Mouse (Mus musculus) cerebellum, adult 2 months (tissue): Measurements from ENCODE around the gene Rps8.

ENCODE experiments used
- CTCF ChIP-seq: fragments of 200-500 bp; IDR thresholded peaks from 2 replicates; pipeline ENCODE4 v1.5.1; 2011; ENCODE audit warnings: low read depth, mild to moderate bottlenecking, control low read depth, low read length, moderate library complexity, borderline replicate concordance; ENCODE audit not compliant: insufficient read depth
- POLR2A ChIP-seq: fragments of 200-500 bp; IDR thresholded peaks from 2 replicates; pipeline ENCODE4 v1.6.1; 2011; ENCODE audit warnings: low read length, control low read depth, borderline replicate concordance; ENCODE audit not compliant: insufficient read depth

GRCm38 (mm10) chr4:117133817-117134600 is 22.0 kb downstream of the Rps8 start, which contains the start of gene Plk3:
- no peak for TF ChIP-seq CTCF
- peak; percentile 66; the same call in 1 of the 2 replicates for TF ChIP-seq POLR2A
